Mouse (Mus musculus) right cerebral cortex, postnatal 25 days (tissue): ENCODE results near the gene Gm42688.

Source experiments
- DNase-seq: peaks from one replicate; pipeline ENCODE4 v3.0.0; 2022

Gm42688 gene

DNA sequence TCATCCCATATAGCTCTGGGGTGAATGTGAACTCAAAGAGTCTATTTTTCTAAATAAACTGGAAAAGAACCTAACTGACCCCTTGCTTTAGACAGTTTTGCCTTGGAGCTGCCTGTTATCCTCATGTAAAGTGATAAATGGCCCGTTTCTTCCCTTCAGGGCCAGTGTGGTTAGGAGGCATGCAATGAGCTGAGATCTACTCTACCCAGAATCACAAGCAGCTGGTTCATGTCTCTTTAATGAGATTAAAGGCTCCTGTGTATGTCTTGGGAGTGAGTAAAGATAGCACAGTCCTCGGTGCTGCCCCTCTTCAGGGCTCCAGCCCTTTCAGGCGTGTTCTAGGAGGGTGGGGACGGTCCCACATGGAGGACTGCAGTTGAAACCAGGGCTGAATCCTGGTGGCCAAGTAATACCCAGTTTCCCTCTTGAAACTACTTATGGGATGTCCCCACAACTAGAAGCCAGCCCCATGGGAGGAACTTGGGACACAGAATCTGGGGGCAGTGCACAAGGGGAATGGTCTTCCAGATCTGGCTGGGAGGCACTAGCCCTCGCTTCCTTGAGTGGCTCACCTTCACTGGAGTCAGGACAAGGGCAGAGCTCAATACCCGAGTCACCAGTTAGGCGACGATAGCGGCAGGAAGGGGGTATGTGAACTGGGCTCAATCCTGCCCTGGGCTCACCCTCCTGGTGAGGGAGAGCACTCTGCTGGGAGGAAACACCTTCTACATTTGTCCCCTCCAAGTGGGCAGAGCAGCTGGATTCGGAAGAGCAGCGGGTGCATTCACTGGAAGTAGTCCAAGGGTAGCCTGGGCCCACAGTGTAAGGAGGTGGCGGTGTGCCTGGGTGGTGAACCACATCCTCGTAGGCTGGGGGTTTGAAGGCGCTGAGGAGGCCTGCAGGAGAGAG is 17.7 kb downstream of the Gm42688 start:
- no peak for DNase-seq

GRCm38 (mm10) chr6:83119734-83120051 is 18.3 kb downstream of the Gm42688 start:
- no peak for DNase-seq

DNA sequence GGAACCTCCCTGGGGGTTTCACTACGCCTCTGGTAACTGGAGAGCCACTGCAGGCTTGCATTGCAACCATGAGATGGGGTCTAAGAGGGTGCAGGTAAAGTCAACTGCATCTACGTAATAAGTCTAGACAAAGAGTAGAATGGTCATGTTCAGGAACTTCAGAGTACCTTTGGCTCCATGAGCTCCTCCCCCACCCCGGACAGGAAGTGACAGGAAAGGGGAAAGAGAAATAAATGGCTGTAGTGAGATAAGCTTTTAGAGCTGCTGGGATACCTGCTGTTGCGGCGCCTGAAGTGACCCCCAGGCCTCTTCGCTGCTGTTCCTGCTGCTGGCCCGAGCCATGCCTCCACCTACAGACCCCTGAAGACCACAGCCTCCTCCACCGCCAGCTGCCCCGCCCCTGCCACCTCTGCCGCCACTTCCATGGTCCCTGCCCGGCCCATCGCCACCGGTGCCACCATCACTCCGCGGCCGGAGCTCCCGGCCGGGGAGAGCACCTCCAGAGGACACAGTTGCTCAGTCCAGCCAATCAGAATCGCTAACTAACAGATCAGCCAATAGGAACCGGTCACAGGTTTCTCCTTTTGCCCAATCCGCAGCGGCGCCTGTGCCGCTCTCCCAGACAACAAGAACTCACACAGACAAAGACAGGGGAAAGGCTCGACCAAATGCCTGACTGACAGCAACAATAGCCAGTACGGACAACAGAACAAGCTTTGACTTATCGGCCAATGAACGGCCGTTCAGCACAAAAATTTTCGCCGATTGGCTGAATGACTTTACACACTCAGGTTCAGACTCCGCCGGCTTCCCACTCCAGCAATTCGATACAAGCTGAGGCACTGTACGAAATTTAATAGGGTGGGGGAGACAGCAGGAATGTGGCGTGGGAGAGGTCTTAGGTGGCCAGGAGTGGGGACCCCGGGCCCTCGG is 19.8 kb downstream of the Gm42688 start, which contains the start of gene Wbp1:
Gene Wbp1, minus strand, starts transcription at position 630 of the 933 bp plus-strand sequence.
- DNase-seq = peak; percentile 95

- DNase-seq = no peak
Observed at GRCm38 (mm10) chr6:83121863-83122710, 20.7 kb downstream of the Gm42688 start.

- no peak for DNase-seq
Observed at GRCm38 (mm10) chr6:83122961-83123360, 21.5 kb downstream of the Gm42688 start.

DNA sequence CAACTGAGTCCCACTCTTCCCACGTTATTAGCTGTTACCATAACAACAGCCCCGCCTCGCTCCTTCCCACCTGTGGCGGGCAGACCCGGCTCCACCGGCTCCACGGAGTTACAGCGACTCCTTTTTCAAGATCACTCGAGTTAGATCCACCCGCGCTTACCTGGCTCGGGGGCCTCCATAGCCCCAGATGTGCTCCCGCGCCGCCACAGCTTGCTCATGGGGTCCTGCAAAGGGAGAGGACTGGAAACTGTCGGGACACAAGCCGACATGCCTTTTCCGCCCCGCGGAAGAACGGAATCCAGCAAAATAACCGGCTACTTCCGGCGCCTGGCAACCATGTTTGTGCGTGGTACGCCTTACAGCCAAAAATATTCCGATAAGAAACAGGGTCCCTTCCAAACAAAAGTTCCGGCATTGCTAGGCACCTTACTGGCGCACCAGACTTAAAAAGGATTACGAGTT is 23.5 kb downstream of the Gm42688 start:
- DNase-seq = peak; percentile 89

DNA sequence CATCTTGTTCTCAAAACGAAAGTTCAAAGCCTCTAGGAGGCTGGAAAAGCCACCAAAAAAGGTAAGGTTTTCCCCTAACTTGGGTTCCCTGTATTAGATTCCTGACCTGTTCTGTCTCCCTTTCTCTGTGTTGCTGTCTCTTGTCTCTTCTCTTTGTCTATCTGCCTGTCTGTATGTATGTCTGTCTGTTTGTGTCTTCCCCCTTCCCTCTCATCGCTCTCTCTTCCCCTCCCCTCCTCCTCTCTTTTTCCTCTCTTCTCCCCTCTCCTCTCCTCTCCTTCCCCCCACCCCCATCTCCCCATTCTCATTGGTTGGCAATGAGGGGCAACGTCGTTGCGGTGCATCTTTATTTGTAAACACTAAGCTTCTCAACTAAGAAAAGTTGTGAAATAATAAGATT is 23.9 kb downstream of the Gm42688 start, which contains the start of gene Ino80b:
Gene Ino80b, minus strand, starts transcription at position 101 of the 400 bp plus-strand sequence.
- DNase-seq = no peak

DNA sequence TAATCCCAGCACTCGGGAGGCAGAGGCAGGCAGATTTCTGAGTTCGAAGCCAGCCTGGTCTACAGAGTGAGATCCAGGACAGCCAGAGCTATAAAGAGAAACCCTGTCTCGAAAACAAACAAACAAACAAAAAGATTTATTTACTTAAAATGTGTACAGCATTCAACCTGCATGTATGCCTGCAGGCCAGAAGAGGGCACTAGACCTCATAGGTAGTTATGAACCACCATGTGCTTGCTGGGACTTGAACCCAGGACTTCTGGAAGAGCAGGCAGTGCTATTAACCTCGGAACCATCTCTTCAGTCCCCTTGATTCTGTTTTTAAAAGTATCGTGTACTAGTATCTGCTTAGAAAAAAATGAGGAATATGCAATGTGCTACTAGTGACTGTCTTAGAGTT is 26.0 kb downstream of the Gm42688 start:
- no peak for DNase-seq

- no peak for DNase-seq
Observed at GRCm38 (mm10) chr6:83131469-83132034, 30.1 kb downstream of the Gm42688 start.

GRCm38 (mm10) chr6:83132176-83132919 is 30.9 kb downstream of the Gm42688 start:
- DNase-seq = no peak

- no peak for DNase-seq
Observed at GRCm38 (mm10) chr6:83134226-83134625, 32.8 kb downstream of the Gm42688 start.

- DNase-seq = no peak
Observed at GRCm38 (mm10) chr6:83134951-83135513, 33.6 kb downstream of the Gm42688 start, which contains the start of gene Rtkn. TSS of gene Rtkn (plus strand) at chr6:83135463.

GRCm38 (mm10) chr6:83135571-83136161 is 34.2 kb downstream of the Gm42688 start:
- DNase-seq = no peak

DNA sequence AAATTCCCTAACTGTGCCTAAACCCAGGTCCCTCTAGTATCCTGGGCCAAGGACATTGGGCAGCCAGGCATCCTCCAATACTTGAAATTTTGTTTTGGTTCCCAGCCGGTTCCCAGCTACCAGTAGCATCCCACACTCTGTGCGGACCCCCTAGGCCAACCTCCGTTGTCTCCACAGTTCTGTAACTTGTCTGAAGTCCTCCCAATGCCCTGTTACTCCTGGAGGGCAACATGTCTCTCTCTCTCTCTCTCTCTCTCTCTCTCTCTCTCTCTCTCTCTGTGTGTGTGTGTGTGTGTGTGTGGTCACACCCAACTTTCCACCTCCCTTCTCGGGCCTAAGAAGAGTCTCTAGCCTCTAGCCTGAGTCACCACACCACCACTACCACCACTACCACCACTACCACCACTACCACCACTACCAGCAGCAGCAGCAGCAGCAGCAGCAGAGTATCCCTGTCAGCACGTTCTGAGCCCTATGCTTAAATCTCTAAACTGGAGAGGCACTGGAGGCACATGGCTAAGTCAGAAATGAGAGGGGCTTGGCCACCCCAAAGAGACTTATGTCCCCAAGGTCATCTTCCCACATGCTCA is 35.0 kb downstream of the Gm42688 start:
- no peak for DNase-seq

DNA sequence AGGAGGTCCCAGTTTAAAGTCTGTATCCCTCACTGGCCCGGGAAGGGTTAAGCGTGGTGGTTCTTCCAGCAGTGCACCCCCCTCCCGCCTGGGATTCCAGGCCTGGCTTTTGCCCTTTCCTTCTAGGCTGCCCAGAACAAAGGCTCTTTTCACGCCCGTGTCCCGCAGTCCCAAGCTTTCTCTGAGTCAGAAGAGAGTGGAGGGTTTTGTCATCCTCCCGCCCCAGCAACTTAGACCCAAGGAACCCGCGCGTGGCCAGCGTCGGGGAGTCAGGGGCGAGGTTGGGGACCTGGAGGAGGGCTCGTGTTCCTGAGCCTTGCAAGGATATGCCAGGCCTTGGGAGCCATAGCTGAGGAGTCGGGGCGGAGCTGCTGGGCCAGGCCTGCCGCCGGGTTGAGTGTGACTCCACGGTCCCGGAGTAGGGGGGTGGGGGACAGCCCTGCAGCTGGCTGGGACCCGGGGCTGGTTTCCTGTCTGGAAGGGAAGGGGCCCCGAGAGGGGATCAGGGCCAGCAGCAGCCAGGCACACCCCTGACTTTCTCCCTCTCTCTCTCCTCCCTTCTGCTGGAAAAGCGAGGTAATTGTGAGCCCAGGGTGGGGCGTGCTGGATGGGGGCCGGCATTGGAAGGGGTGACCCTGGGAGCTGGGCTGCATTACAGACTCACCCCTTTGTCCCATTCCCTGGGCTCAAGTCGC is 35.6 kb downstream of the Gm42688 start:
- DNase-seq = no peak

DNA sequence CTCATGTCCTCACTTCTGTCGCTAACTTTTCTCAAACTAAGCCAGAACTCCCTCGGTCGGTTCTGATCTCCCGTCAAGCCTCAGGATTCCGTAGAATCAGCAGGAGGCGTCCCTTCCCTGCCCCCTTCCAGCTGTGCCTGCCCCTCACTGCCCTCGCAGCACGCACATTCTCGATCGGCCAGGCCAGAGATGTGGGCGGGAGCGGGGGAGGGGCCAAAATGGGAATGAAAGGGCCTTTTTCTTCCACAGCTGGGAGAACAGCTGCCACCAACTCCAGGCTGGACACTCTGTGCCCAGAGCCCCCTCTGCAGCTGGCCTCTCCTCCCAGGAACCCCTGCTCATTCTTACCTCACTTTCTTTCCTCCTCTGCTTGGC is 36.1 kb downstream of the Gm42688 start:
- DNase-seq = no peak

GRCm38 (mm10) chr6:83138056-83138455 is 36.6 kb downstream of the Gm42688 start:
- DNase-seq = no peak

- no peak for DNase-seq
Observed at GRCm38 (mm10) chr6:83140044-83140443, 38.6 kb downstream of the Gm42688 start.

GRCm38 (mm10) chr6:83141636-83142035 is 40.2 kb downstream of the Gm42688 start:
- DNase-seq = no peak
